Mouse (Mus musculus) monocyte, adult 5-6 weeks (primary cell): ENCODE measurements around the gene Olfr463. TPM values are rescaled to one million over a fixed set of nuclear protein-coding genes. Genes with fewer than 3 reads are reported as not detected.
A peak's percentile ranks its signal among the peaks of the same experiment; 100 is the strongest.

Experiments
- ATAC-seq: fragments of 153-309, 156-312 bp; replicated peaks from 2 replicates; pipeline ENCODE4 v1.8.0; 2017; ENCODE audit warnings: mild to moderate bottlenecking; ENCODE audit not compliant: low TSS enrichment, insufficient number of reproducible peaks, severe bottlenecking, poor library complexity, low FRiP score
- total RNA-seq: library from RNA; stranded (forward); fragments of 200-1000, 200-491, 200-594 nt; gene quantifications from 3 replicates; pipeline ENCODE4 v1.2.3, GENCODE M21; 2017

Olfr463 gene
- total RNA-seq, 1 experiment from 2014 or later = not detected

DNA sequence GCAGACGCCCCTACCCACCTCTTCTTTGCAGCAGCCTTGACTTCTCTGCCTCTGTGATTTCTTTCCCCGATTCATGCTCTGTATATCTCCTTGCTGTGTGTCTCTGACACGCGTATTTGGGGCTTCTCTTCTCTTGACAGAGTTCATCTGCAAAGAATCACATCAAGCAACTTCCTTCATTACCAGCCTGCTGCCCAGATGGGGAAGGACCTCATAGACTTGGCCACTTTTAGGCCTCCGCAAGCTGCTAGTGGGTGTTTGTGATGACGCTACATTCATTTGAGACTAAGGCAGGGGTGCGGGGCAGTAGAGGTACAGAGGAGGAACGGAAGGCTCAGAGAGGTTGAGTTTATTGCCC lies 43.6 kb downstream of the Olfr463 start:
- no peak for ATAC-seq

DNA sequence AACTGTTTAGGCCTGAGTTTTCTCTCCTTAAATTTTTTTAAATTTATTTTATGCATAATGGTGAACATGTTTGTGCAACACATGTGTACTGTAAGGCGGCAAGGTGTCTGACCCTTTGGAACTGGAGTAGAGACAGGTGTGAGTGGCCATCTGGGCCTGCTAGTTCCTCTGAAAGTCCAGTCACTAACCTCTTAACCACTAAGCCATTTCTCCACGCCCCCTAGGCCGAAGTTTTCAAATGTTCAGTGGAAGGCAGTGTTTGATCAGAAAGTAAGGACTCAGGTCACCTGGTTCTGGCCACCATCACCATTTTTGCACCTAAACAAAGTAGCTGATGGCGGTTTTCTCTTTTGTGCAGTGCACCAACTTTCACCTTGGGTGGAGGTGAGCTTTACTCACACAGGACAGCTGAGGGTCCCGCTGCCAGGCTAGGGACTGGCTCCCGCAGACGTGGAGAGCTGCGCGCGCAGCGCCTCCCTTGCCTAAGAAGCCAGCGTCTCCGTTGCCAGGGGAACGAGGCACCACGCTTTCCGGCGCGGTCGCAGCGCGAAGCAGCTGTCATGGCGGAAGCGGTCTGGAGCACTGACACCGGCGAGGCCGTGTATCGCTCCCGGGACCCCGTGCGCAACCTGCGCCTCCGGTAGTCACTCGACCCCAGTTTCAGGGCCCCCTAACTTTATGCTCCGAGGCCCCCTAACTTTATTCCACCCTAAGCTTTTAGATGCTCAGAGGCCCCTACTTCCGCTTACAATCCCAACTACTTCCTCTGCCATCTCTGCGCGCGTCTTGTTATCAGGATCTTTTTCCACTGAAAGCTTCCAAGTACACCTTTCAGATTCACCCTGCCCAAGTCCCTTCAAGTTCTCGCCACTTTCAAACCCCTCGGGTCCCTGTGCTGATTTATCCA lies 44.2 kb downstream of the Olfr463 start, which contains the start of gene Mks1:
TSS of gene Mks1 (plus strand) at position 526 of the 907 bp plus-strand sequence.
- ATAC-seq = peak; percentile 92

DNA sequence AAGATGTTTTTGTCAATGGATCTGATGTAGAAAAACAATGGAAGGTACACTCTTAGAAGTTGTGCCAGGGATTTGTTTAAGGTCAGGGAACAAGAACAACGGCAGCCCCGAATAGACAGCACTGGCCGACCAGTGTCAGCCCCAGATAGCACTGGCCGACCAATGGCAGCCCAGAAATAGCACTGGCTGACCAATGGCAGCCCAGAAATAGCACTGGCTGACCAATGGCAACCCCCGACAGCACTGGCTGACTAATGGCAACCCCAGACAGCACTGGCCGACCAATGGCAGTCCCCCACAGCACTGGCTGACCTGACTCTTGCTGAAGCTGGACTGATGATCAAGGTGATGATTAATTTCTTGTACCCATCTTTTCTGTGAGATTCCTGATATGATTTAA lies 49.3 kb downstream of the Olfr463 start:
- ATAC-seq = no peak

- no peak for ATAC-seq
Observed at GRCm38 (mm10) chr11:87846968-87847600, 50.1 kb downstream of the Olfr463 start.

Other genes with a start within 250 kb of the Olfr463 start
- 5.8 to 17.9 TPM (median 10.8 TPM) in 3 replicates for gene Rnf43, start 234.7 kb downstream of the Olfr463 start, total RNA-seq
- gene Supt4a, start 159.8 kb downstream of the Olfr463 start, total RNA-seq = 123 to 169 TPM (median 136 TPM) in 3 replicates
- gene Tspoap1, start 136.8 kb downstream of the Olfr463 start, total RNA-seq = 4.3 to 7.3 TPM (median 5.4 TPM) in 3 replicates
- not detected in 3 replicates for gene Mpo, start 103.8 kb downstream of the Olfr463 start, total RNA-seq
- not detected in 3 replicates for gene Lpo, start 69.1 kb downstream of the Olfr463 start, total RNA-seq
- 6.1 to 6.8 TPM (median 6.5 TPM) in 3 replicates for gene Mks1, start 44.2 kb downstream of the Olfr463 start, total RNA-seq
- gene Epx, start 21.9 kb downstream of the Olfr463 start, total RNA-seq = not detected in 3 replicates
- not detected in 3 replicates for gene Olfr462, start 5.1 kb downstream of the Olfr463 start, total RNA-seq
- gene Olfr464, start 23.6 kb upstream of the Olfr463 start, total RNA-seq = not detected in 3 replicates
- 10.6 to 15.0 TPM (median 12.3 TPM) in 3 replicates for gene Dynll2, start 90.1 kb upstream of the Olfr463 start, total RNA-seq
- gene Srsf1, start 150.0 kb upstream of the Olfr463 start, total RNA-seq = 220 to 406 TPM (median 277 TPM) in 3 replicates
- gene Vezf1, start 170.9 kb upstream of the Olfr463 start, total RNA-seq = 45.9 to 57.0 TPM (median 46.6 TPM) in 3 replicates
- gene Cuedc1, start 200.7 kb upstream of the Olfr463 start, total RNA-seq = 5.8 to 24.0 TPM (median 11.9 TPM) in 3 replicates